Mouse (Mus musculus): ENCODE results near the gene Snd1.

- no peak for TF ChIP-seq POLR2A (IDR thresholded peaks at IDR 0.05; ENCODE audit: borderline replicate concordance, low read depth, low read length)
- no peak for TF ChIP-seq CTCF (IDR thresholded peaks at IDR 0.05; ENCODE audit: low read depth, low read length)
Measured at GRCm38 (mm10) chr6:28663004-28663403, 188.1 kb downstream of the Snd1 start.
